Mouse (Mus musculus) bone marrow, adult 2 months (tissue): ENCODE results near the gene Nudt8.
A peak's percentile ranks its signal among the peaks of the same experiment; 100 is the strongest.

ENCODE experiments used
- CTCF ChIP-seq: fragments of 200-500 bp; IDR thresholded peaks from 2 replicates; pipeline ENCODE4 v1.5.1; 2011; ENCODE audit warnings: low read length, control low read depth; ENCODE audit not compliant: control insufficient read depth, insufficient read depth
- POLR2A ChIP-seq: fragments of 200-500 bp; IDR thresholded peaks from 2 replicates; pipeline ENCODE4 v1.6.1; 2011; ENCODE audit warnings: low read depth, mild to moderate bottlenecking, control low read depth, low read length, borderline replicate concordance; ENCODE audit not compliant: control insufficient read depth

GRCm38 (mm10) chr19:3966330-3967075 is 33.9 kb upstream of the Nudt8 start:
- TF ChIP-seq POLR2A (no peak), CTCF (0 out of 2 replicates have a peak, but pooled peaks have one; percentile 15)
